11 mouse cellular contexts compared by ENCODE assay signal in genomic region chr1:42917908-42918307, GRCm38 (mm10). TPM values are rescaled to one million over a fixed set of nuclear protein-coding genes. Genes with fewer than 3 reads are reported as not detected.
DNase-seq lines count a peak whose midpoint lies in the region; ATAC-seq and TF ChIP-seq lines count a peak whose summit lies in the region.
"Had no signal": no experiment of that assay in that cellular context is flagged by ENCODE, and none has a peak within 500 bp of the region (broad histone marks: within the 10 kb centered on the region; RNA-seq: fewer than 3 reads in every experiment).

No protein-coding gene starts in this region.

- DNase-seq in kidney, postnatal 0 days (ENCODE audit: low spot score) = peak; percentile 80
- no peak for DNase-seq in kidney, postnatal 14 days
- DNase-seq in R1 (ENCODE audit: low read depth, low spot score) = peak; percentile 86
- DNase-seq in embryonic facial prominence, embryonic 14.5 days (ENCODE audit: low spot score) = peak; percentile 90
- no peak for DNase-seq in ovary, postnatal 14 days (ENCODE audit: low spot score)
- DNase-seq in gastrocnemius, postnatal 25 days = no peak
- DNase-seq: adrenal gland, adult 8-10 months; gastrocnemius, postnatal 14 days; kidney, postnatal 4 days; lung, adult 18-20 months had no signal

- H3K4me3 ChIP-seq in kidney, postnatal 0 days (replicated peaks; ENCODE audit: low read depth, low read length) = no peak overlapping the region
- H3K4me3 ChIP-seq in embryonic facial prominence, embryonic 14.5 days (ENCODE audit: low read depth, low read length) = no peak overlapping the region
- no peak overlapping the region for H3K4me3 ChIP-seq in neural tube, embryonic 12.5 days

- 32% methylated on average over 4 of the region's 4 CpGs for WGBS in kidney, postnatal 0 days
- 10% methylated on average over 4 of the region's 4 CpGs for WGBS in embryonic facial prominence, embryonic 14.5 days
- 6% methylated on average over 4 of the region's 4 CpGs for WGBS in neural tube, embryonic 12.5 days

- no peaks in the 10 kb centered on the region for H3K27me3 ChIP-seq in kidney, postnatal 0 days (ENCODE audit: insufficient read depth, low read length)
- H3K27me3 ChIP-seq in embryonic facial prominence, embryonic 14.5 days (replicated peaks; ENCODE audit: control insufficient read depth, insufficient read depth, low read length) = no peaks in the 10 kb centered on the region
- no peaks in the 10 kb centered on the region for H3K27me3 ChIP-seq in neural tube, embryonic 12.5 days (replicated peaks)

- H3K9me3 ChIP-seq in kidney, postnatal 0 days (replicated peaks; ENCODE audit: low read length) = no peaks in the 10 kb centered on the region
- H3K9me3 ChIP-seq in embryonic facial prominence, embryonic 14.5 days (ENCODE audit: control insufficient read depth, low read length) = no peaks in the 10 kb centered on the region
- no peaks in the 10 kb centered on the region for H3K9me3 ChIP-seq in neural tube, embryonic 12.5 days

- no peak overlapping the region for H3K27ac ChIP-seq in kidney, postnatal 0 days
- 0 out of 2 replicates have a peak overlapping the region, but pooled peaks have one; percentile 79 for H3K27ac ChIP-seq in embryonic facial prominence, embryonic 14.5 days (replicated peaks; ENCODE audit: low read depth, low read length)
- H3K27ac ChIP-seq in neural tube, embryonic 12.5 days = no peak overlapping the region

- peaks cover 4% of the 10 kb centered on the region for H3K4me1 ChIP-seq in kidney, postnatal 0 days (replicated peaks; ENCODE audit: insufficient read depth, low read length)
- peaks cover 8% of the 10 kb centered on the region; the same call in 1 of the 2 replicates for H3K4me1 ChIP-seq in embryonic facial prominence, embryonic 14.5 days (ENCODE audit: control insufficient read depth, insufficient read depth, low read length)
- no peaks in the 10 kb centered on the region for H3K4me1 ChIP-seq in neural tube, embryonic 12.5 days

- no peak overlapping the region for H3K9ac ChIP-seq in kidney, postnatal 0 days (ENCODE audit: low read depth, low read length)
- H3K9ac ChIP-seq in embryonic facial prominence, embryonic 14.5 days (ENCODE audit: low read depth, low read length) = no peak overlapping the region
- H3K9ac ChIP-seq in neural tube, embryonic 12.5 days = no peak overlapping the region

- TF ChIP-seq CTCF in kidney, postnatal 0 days (IDR thresholded peaks at IDR 0.05; ENCODE audit: low read depth) = no peak

- H3K4me2 ChIP-seq in kidney, postnatal 0 days (ENCODE audit: low read length) = 0 out of 2 replicates have a peak overlapping the region, but pooled peaks have one; percentile 24
- H3K4me2 ChIP-seq in embryonic facial prominence, embryonic 14.5 days (ENCODE audit: low read depth, low read length) = peak overlapping the region; percentile 47
- peak overlapping the region; percentile 22; the same call in 1 of the 2 replicates for H3K4me2 ChIP-seq in neural tube, embryonic 12.5 days (replicated peaks)

- peak; percentile 50; the same call in 1 of the 2 replicates for ATAC-seq in kidney, postnatal 0 days (replicated peaks; ENCODE audit: low FRiP score, low read depth)
- peak; percentile 73 for ATAC-seq in embryonic facial prominence, embryonic 14.5 days (ENCODE audit: low read depth)
- no peak for ATAC-seq in neural tube, embryonic 12.5 days (ENCODE audit: low FRiP score, low read depth)

- H3K36me3 ChIP-seq in kidney, postnatal 0 days (ENCODE audit: insufficient read depth, low read length) = no peaks in the 10 kb centered on the region
- no peaks in the 10 kb centered on the region for H3K36me3 ChIP-seq in embryonic facial prominence, embryonic 14.5 days (ENCODE audit: control insufficient read depth, insufficient read depth, low read length)
- no peaks in the 10 kb centered on the region for H3K36me3 ChIP-seq in neural tube, embryonic 12.5 days

RNA-seq across cellular contexts. Expression of gene Gpr45, which starts 34.8 kb away (rescaled TPM):
- polyA plus RNA-seq in kidney, postnatal 0 days (2015; fragmentation: Nextera tagmentation; extraction: Ambion mirVana) = 11.0 and 11.2 TPM in 2 replicates
- polyA plus RNA-seq in embryonic facial prominence, embryonic 14.5 days (2014; fragmentation: Nextera tagmentation; extraction: Ambion mirVana) = 4.6 and 6.1 TPM in 2 replicates
- 14.4 and 14.7 TPM in 2 replicates for polyA plus RNA-seq in neural tube, embryonic 12.5 days (2016; fragmentation: Nextera tagmentation; extraction: Ambion mirVana)
- total RNA-seq in gastrocnemius, postnatal 25 days (2021) = not detected

Comparison
In these comparisons a context has a peak if more than half of its experiments do, and no peak if none do; other contexts are left out.
1. DNase-seq: peak in kidney, postnatal 0 days (single experiment), R1 (single experiment) and embryonic facial prominence, embryonic 14.5 days (single experiment); none in kidney, postnatal 14 days (single experiment), ovary, postnatal 14 days (single experiment) and gastrocnemius, postnatal 25 days (single experiment).
2. Peak in every context shown above with its lines, with median percentiles within 50 percentile points of each other: H3K4me2 ChIP-seq.